Mouse (Mus musculus) retina, embryonic 14.5 days (tissue): ENCODE measurements around the gene Cldn34d.

Experiments used
- DNase-seq: peaks from one replicate; pipeline ENCODE4 v3.0.0-alpha.2; 2015; ENCODE audit warnings: low spot score

The Cldn34d gene

DNA sequence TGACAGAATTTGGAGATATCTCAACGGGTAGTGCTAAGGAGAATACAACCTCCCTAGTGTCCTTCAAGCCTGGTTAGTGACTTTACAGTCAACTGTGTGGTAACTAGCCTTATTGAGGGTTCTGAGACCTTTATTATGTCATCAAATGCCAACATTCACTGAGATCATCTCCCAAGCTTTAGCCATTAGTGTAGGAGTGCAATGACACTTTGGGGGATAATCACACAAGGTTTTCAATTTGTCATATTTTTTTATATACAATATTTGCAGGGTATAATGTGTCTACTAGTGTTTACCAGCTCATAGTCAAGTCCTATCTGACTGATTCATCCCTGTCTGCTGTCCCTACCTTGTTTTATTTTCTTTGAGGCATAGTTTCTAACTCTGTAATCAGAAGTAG is at the start of gene Cldn34d:
Cldn34d (minus strand) TSS at position 101 of the 400 bp plus-strand sequence.
- no peak for DNase-seq

DNA sequence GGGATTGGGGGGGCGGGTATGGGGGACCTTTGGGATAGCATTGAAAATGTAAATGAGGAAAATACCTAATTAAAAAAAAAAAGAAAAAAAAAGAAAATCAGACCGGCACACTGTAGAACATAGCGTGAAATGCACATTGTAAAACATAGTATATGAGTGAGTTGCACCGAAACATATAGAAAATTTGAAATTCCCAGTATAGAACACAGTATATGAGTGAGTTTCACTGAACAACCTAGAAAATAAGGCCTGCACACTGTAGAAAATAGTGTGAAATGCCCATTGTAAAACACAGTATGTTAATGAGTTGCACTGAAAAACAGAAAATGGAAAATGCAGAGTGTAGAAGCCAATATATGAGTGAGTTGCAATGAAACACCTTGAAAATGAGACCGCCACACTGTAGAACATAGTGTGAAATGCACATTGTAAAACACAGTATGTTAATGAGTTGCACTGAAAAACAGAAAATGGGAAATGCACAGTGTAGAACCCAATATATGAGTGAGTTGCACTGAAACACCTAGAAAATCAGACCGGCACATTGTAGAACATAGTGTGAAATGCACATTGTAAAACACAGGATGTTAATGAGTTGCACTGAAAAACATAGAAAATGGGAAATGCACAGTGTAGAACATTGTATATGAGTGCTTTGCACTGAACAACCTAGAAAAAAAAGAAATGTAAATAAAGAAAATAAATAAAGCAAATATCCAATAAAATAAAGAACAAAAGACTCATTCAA is 4.1 kb downstream of the Cldn34d start:
- peak; percentile 82 for DNase-seq
